Mouse (Mus musculus): Measurements from ENCODE around the gene Gm12184. TPM values are rescaled to one million over a fixed set of nuclear protein-coding genes. Genes with fewer than 3 reads are reported as not detected.
"Not testable (repeated sequence)": the region's sequence is repeated elsewhere in the genome, so short reads cannot be mapped to it uniquely, and the experiment has no call there.

Gm12184 gene
- total RNA-seq, 2 experiments from 2014 or later = 2.9 to 5.0 TPM

- DNase-seq = no peak
- intact Hi-C loops (cut with DNase I) = no loop called here
These were observed 25.0 kb upstream of the Gm12184 start for GRCm38 (mm10) chr11:48851270-48851995.

GRCm38 (mm10) chr11:48850240-48850639 lies 23.8 kb upstream of the Gm12184 start:
- DNase-seq = no peak
- intact Hi-C loops (cut with DNase I) = no loop called here

- intact Hi-C loops (cut with DNase I) = no loop called here
- DNase-seq = no peak
These were observed 20.4 kb upstream of the Gm12184 start for GRCm38 (mm10) chr11:48846881-48847280.

- intact Hi-C loops (cut with DNase I); DNase-seq: not testable (repeated sequence)
These were observed 19.9 kb upstream of the Gm12184 start for GRCm38 (mm10) chr11:48846362-48846761.

- DNase-seq = no peak
- intact Hi-C loops (cut with DNase I) = no loop called here
These were observed 18.9 kb upstream of the Gm12184 start for GRCm38 (mm10) chr11:48845244-48845815.

GRCm38 (mm10) chr11:48844309-48844708 lies 17.9 kb upstream of the Gm12184 start:
- intact Hi-C loops (cut with DNase I) = no loop called here
- no peak for DNase-seq

- no peak for DNase-seq
These were observed 16.7 kb upstream of the Gm12184 start for GRCm38 (mm10) chr11:48843202-48843601.

GRCm38 (mm10) chr11:48842378-48842792 lies 15.9 kb upstream of the Gm12184 start:
- DNase-seq = no peak
- intact Hi-C loops (cut with DNase I) = no loop called here

More at GRCm38 (mm10) chr11:48843202-48843601, 16.7 kb upstream of the Gm12184 start:
- intact Hi-C loops (cut with DNase I) = no loop called here

GRCm38 (mm10) chr11:48841213-48841612 lies 14.8 kb upstream of the Gm12184 start:
- intact Hi-C loops (cut with DNase I) = no loop called here

GRCm38 (mm10) chr11:48840805-48841204 lies 14.3 kb upstream of the Gm12184 start:
- intact Hi-C loops (cut with DNase I) = no loop called here
- no peak for DNase-seq

More at GRCm38 (mm10) chr11:48841213-48841612, 14.8 kb upstream of the Gm12184 start:
- DNase-seq = no peak

GRCm38 (mm10) chr11:48838879-48839680 lies 12.6 kb upstream of the Gm12184 start:
- intact Hi-C loops (cut with DNase I) = no loop called here
- no peak for DNase-seq

GRCm38 (mm10) chr11:48838181-48838797 lies 11.8 kb upstream of the Gm12184 start:
- DNase-seq = no peak
- intact Hi-C loops (cut with DNase I) = no loop called here

GRCm38 (mm10) chr11:48837310-48838180 lies 11.1 kb upstream of the Gm12184 start:
- DNase-seq = peak; percentile 75 to 76
- intact Hi-C loops (cut with DNase I) = no loop called here

- DNase-seq = peak in 1 of 2 experiments; percentile 72
- intact Hi-C loops (cut with DNase I) = no loop called here
These were observed 10.5 kb upstream of the Gm12184 start for GRCm38 (mm10) chr11:48836990-48837309.

GRCm38 (mm10) chr11:48835923-48836322 lies 9.5 kb upstream of the Gm12184 start:
- no peak for DNase-seq
- intact Hi-C loops (cut with DNase I) = no loop called here

GRCm38 (mm10) chr11:48833731-48834639 lies 7.5 kb upstream of the Gm12184 start:
- intact Hi-C loops (cut with DNase I) = loop anchor here (1.0 kb wide), 2 partner anchors 16 to 22 kb away; no protein-coding TSS in a partner anchor
- DNase-seq = peak; percentile 93 to 94

- DNase-seq = no peak
These were observed 6.7 kb upstream of the Gm12184 start for GRCm38 (mm10) chr11:48833078-48833730.

GRCm38 (mm10) chr11:48831273-48831672 lies 4.8 kb upstream of the Gm12184 start:
- intact Hi-C loops (cut with DNase I) = no loop called here
- DNase-seq = no peak

More at GRCm38 (mm10) chr11:48833078-48833730, 6.7 kb upstream of the Gm12184 start:
- intact Hi-C loops (cut with DNase I) = loop anchor here (1.0 kb wide), 1 partner anchor 15 kb away; no protein-coding TSS in a partner anchor
